Mouse (Mus musculus): Measurements from ENCODE around the gene Gstm7. TPM values are rescaled to one million over a fixed set of nuclear protein-coding genes. Genes with fewer than 3 reads are reported as not detected.

Gstm7 gene
- polyA plus RNA-seq, 1 experiment from 2014 or later = 54.6 TPM

Other genes with a start within 250 kb of the Gstm7 start
- 131 and 141 TPM in 2 replicates for gene Ahcyl1, start 235.3 kb downstream of the Gstm7 start, polyA plus RNA-seq (2014; fragmentation: Nextera tagmentation; extraction: Ambion mirVana)
- 7.8 and 7.9 TPM in 2 replicates for gene Csf1, start 171.3 kb downstream of the Gstm7 start, polyA plus RNA-seq (2014; fragmentation: Nextera tagmentation; extraction: Ambion mirVana)
- not detected in 2 replicates for gene Eps8l3, start 54.6 kb downstream of the Gstm7 start, polyA plus RNA-seq (2014; fragmentation: Nextera tagmentation; extraction: Ambion mirVana)
- gene Gstm5, start 36.0 kb downstream of the Gstm7 start, polyA plus RNA-seq (2014; fragmentation: Nextera tagmentation; extraction: Ambion mirVana) = 255 and 259 TPM in 2 replicates
- gene Gstm6, start 11.9 kb upstream of the Gstm7 start, polyA plus RNA-seq (2014; fragmentation: Nextera tagmentation; extraction: Ambion mirVana) = 8.1 and 9.3 TPM in 2 replicates
- gene Gstm3, start 37.5 kb upstream of the Gstm7 start, polyA plus RNA-seq (2014; fragmentation: Nextera tagmentation; extraction: Ambion mirVana) = not detected in 2 replicates
- 7.9 and 8.4 TPM in 2 replicates for gene Gstm2, start 54.6 kb upstream of the Gstm7 start, polyA plus RNA-seq (2014; fragmentation: Nextera tagmentation; extraction: Ambion mirVana)
- gene Gstm1, start 86.2 kb upstream of the Gstm7 start, polyA plus RNA-seq (2014; fragmentation: Nextera tagmentation; extraction: Ambion mirVana) = 92.3 and 106 TPM in 2 replicates
- gene Gstm4, start 113.1 kb upstream of the Gstm7 start, polyA plus RNA-seq (2014; fragmentation: Nextera tagmentation; extraction: Ambion mirVana) = 17.5 and 19.1 TPM in 2 replicates
- 43.8 and 45.5 TPM in 2 replicates for gene Ampd2, start 154.8 kb upstream of the Gstm7 start, polyA plus RNA-seq (2014; fragmentation: Nextera tagmentation; extraction: Ambion mirVana)
- 0.33 and 0.48 TPM in 2 replicates for gene Gnat2, start 161.0 kb upstream of the Gstm7 start, polyA plus RNA-seq (2014; fragmentation: Nextera tagmentation; extraction: Ambion mirVana)
- 132 and 142 TPM in 2 replicates for gene Gnai3, start 214.3 kb upstream of the Gstm7 start, polyA plus RNA-seq (2014; fragmentation: Nextera tagmentation; extraction: Ambion mirVana)
- 3.6 and 3.9 TPM in 2 replicates for gene Gpr61, start 223.1 kb upstream of the Gstm7 start, polyA plus RNA-seq (2014; fragmentation: Nextera tagmentation; extraction: Ambion mirVana)